Mouse (Mus musculus) C2C12 (cell line): ENCODE data around the gene Dpp10. TPM values are rescaled to one million over a fixed set of nuclear protein-coding genes. Genes with fewer than 3 reads are reported as not detected.

Experiments
- H3K27me3 ChIP-seq: one replicate; pipeline ENCODE4 v1.6.1; 2011; ENCODE audit not compliant: control insufficient read depth, insufficient read depth, insufficient read length
- H3K36me3 ChIP-seq: one replicate; pipeline ENCODE4 v1.6.1; 2011; ENCODE audit not compliant: control insufficient read depth, insufficient read depth
- H3K4me3 ChIP-seq: one replicate; pipeline ENCODE4 v1.5.1; 2011; ENCODE audit warnings: mild to moderate bottlenecking, control low read depth; ENCODE audit not compliant: poor library complexity, insufficient read depth, severe bottlenecking
- H3K79me2 ChIP-seq: one replicate; pipeline ENCODE4 v1.6.1; 2011; ENCODE audit not compliant: control insufficient read depth, insufficient read depth
- H3K79me3 ChIP-seq: one replicate; pipeline ENCODE4 v1.6.1; 2011; ENCODE audit warnings: low read depth, control low read depth
- H3ac ChIP-seq: one replicate; pipeline ENCODE3; 2011; ENCODE audit warnings: low read depth; ENCODE audit not compliant: control insufficient read depth, insufficient read length
- CEBPB ChIP-seq: IDR thresholded peaks from one replicate; pipeline ENCODE4 v1.6.1; 2011; ENCODE audit warnings: low read depth, mild to moderate bottlenecking, control low read depth, moderate library complexity
- CTCF ChIP-seq: IDR thresholded peaks from one replicate; pipeline ENCODE4 v1.5.1; 2011; ENCODE audit not compliant: control insufficient read depth, insufficient read depth, insufficient read length
- FOSL1 ChIP-seq: IDR thresholded peaks from one replicate; pipeline ENCODE4 v1.8.0; 2011; ENCODE audit warnings: mild to moderate bottlenecking, low read length; ENCODE audit not compliant: poor library complexity, insufficient read depth, severe bottlenecking
- MAX ChIP-seq: IDR thresholded peaks from one replicate; pipeline ENCODE4 v1.6.1; 2011; ENCODE audit warnings: mild to moderate bottlenecking, control low read depth
- MYOD1 ChIP-seq: IDR thresholded peaks from one replicate; pipeline ENCODE4 v1.6.1; 2011; ENCODE audit warnings: low read depth; ENCODE audit not compliant: control insufficient read depth, insufficient read length
- MYOG ChIP-seq: IDR thresholded peaks from one replicate; pipeline ENCODE4 v1.6.1; 2011; ENCODE audit not compliant: control insufficient read depth, insufficient read length; ENCODE audit errors: extremely low read depth
- USF1 ChIP-seq: IDR thresholded peaks from one replicate; pipeline ENCODE4 v1.6.1; 2011; ENCODE audit warnings: low read depth, mild to moderate bottlenecking, control low read depth, moderate library complexity
- polyA plus RNA-seq: library from polyadenylated mRNA; unstranded; fragments of >200 nt; fragmentation: generic; extraction: Trizol; gene quantifications from one replicate; pipeline ENCODE4 v1.2.1, GENCODE M21; 2012; ENCODE audit warnings: missing spikeins

The Dpp10 gene
- polyA plus RNA-seq, 1 experiment, result not detected

GRCm38 (mm10) chr1:123978597-123978996, 66.8 kb downstream of the Dpp10 start:
- Histone ChIP-seq H3K4me3 (no peak overlapping the region), H3K79me3 (no peaks in the 10 kb centered on the region), H3K36me3 (no peaks in the 10 kb centered on the region), H3K27me3 (no peaks in the 10 kb centered on the region), H3K79me2 (no peaks in the 10 kb centered on the region), H3ac (no peak overlapping the region)
- TF ChIP-seq USF1 (no peak), MYOD1 (no peak), FOSL1 (no peak), MAX (no peak), CEBPB (no peak), CTCF (no peak), MYOG (no peak)

DNA sequence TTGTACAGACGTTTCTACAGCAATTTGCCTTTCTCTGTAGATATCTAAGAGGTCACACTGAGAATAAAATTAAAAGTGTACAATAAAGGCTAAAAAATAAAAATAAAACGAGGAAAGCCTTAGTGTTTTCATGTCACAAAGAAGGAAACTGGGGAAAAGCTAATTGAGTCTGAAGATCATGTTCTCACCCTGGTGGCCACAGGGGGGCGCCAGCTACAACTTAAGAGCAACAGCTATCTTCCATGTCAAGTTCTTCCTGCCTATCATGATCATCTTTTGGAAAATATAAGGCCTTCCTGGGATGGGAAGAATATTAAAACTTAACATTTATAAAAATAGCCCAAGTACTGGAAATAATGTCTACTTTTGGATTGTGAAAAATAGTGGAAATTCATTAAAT, 70.7 kb downstream of the Dpp10 start:
- Histone ChIP-seq H3K79me2 (no peaks in the 10 kb centered on the region), H3K27me3 (no peaks in the 10 kb centered on the region), H3K4me3 (no peak overlapping the region), H3K36me3 (no peaks in the 10 kb centered on the region), H3ac (no peak overlapping the region), H3K79me3 (no peaks in the 10 kb centered on the region)
- TF ChIP-seq MAX (no peak), USF1 (no peak), MYOD1 (no peak), FOSL1 (no peak), CTCF (no peak), CEBPB (no peak), MYOG (no peak)

- H3K4me3 ChIP-seq, result no peak overlapping the region
- no peaks in the 10 kb centered on the region for H3K79me3 ChIP-seq
- no peaks in the 10 kb centered on the region for H3K36me3 ChIP-seq
- no peak for TF ChIP-seq FOSL1
- no peak for TF ChIP-seq MAX
- no peak for TF ChIP-seq CEBPB
- TF ChIP-seq USF1, result no peak
- no peak for TF ChIP-seq MYOD1
- TF ChIP-seq CTCF, result no peak
- TF ChIP-seq MYOG, result no peak
- H3K27me3 ChIP-seq, result no peaks in the 10 kb centered on the region
- H3K79me2 ChIP-seq, result no peaks in the 10 kb centered on the region
- no peak overlapping the region for H3ac ChIP-seq
Observed at GRCm38 (mm10) chr1:123946149-123946548, 99.2 kb downstream of the Dpp10 start.

DNA sequence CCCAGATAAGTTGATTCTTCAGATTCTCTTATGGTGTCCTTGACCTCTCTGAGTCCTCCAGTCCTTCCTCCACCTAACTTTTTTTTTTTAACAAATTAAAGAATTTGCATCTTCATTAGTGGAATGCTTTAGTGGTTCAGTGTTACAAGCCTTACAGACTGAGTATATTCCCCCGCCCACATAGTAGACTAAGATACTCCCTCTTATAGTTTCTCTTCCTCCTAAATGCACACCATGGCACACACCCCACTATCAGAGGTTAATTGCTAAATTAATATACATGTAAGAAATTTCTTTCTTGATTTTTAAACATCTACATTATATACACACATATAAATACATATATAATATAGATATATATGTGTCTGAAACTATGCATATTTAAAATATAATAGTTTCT, 104.5 kb downstream of the Dpp10 start:
- Histone ChIP-seq H3K27me3 (no peaks in the 10 kb centered on the region), H3K4me3 (no peak overlapping the region), H3K79me3 (no peaks in the 10 kb centered on the region), H3K36me3 (no peaks in the 10 kb centered on the region), H3ac (no peak overlapping the region), H3K79me2 (no peaks in the 10 kb centered on the region)
- TF ChIP-seq USF1, result no peak
- no peak for TF ChIP-seq MYOG
- TF ChIP-seq CTCF, result no peak
- no peak for TF ChIP-seq CEBPB
- no peak for TF ChIP-seq MYOD1
- TF ChIP-seq FOSL1, result no peak
- no peak for TF ChIP-seq MAX

GRCm38 (mm10) chr1:123933812-123934727, 111.3 kb downstream of the Dpp10 start:
- TF ChIP-seq MAX (no peak), CTCF (no peak), MYOG (no peak), MYOD1 (no peak), USF1 (no peak), CEBPB (no peak), FOSL1 (no peak)
- Histone ChIP-seq H3K79me3 (no peaks in the 10 kb centered on the region), H3K36me3 (no peaks in the 10 kb centered on the region), H3K27me3 (no peaks in the 10 kb centered on the region), H3ac (no peak overlapping the region), H3K79me2 (no peaks in the 10 kb centered on the region), H3K4me3 (no peak overlapping the region)

DNA sequence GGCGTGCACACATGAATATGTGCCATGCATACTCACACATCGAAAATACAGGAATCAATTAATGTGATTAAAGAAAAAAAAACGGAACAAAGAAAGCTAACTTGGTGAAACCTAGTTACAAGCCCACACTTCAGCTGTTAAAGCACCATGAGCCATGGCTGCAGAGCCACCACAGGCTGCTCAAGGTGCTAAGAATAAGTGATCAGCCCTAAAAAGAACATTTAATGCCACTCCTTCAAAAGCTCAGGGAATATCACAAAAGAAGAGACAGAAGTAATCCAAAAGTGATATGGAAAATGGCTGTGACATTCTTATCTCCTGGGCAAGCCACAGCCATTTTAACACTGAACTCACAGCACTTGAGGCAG, 117.4 kb downstream of the Dpp10 start:
- H3K4me3 ChIP-seq, result no peak overlapping the region
- no peaks in the 10 kb centered on the region for H3K27me3 ChIP-seq
- TF ChIP-seq FOSL1 (no peak), CTCF (no peak), MYOD1 (no peak), MAX (no peak), CEBPB (no peak), USF1 (no peak), MYOG (no peak)
- no peaks in the 10 kb centered on the region for H3K36me3 ChIP-seq
- no peaks in the 10 kb centered on the region for H3K79me2 ChIP-seq
- no peaks in the 10 kb centered on the region for H3K79me3 ChIP-seq
- no peak overlapping the region for H3ac ChIP-seq
